Mouse (Mus musculus) ES-Bruce4 (cell line): Measurements from ENCODE around the gene Taar7f.

Experiments
- CTCF ChIP-seq: IDR thresholded peaks from one replicate; pipeline ENCODE4 v1.8.1; 2011; ENCODE audit warnings: low read depth, low read length
- EP300 ChIP-seq: IDR thresholded peaks from 2 replicates; pipeline ENCODE4 v1.6.1; 2011; ENCODE audit warnings: low read depth, low read length; ENCODE audit not compliant: insufficient read depth
- POLR2A ChIP-seq: IDR thresholded peaks from one replicate; pipeline ENCODE4 v1.8.1; 2011; ENCODE audit warnings: low read length; ENCODE audit not compliant: insufficient read depth

DNA sequence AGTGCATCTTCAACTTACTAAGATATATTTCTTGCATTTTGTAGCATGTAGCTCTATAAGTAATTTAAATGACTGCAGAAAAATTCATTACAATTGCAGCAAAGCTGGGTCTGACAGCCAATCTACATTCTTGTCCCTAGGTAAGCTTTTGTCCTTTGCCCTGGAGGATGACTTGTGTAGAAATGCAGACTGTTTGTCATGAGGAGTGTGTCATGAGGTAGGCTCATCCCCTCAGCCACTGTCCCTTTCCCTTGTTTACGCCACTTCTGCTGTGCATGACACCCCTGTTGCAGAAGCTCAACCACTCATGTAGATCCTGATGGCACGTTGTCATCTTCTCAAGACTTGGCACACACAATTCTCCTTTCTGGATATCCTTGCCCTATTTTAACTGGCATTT lies 37.9 kb downstream of the Taar7f start:
- TF ChIP-seq POLR2A (no peak), CTCF (no peak), EP300 (no peak)
